Mouse (Mus musculus) adipocyte (in vitro differentiated cells): ENCODE measurements at regions not wholly inside any gene's neighbourhood (a gene's known extent, or its start where the extent isn't known, plus 50 kb on each side); places are given as distances from the start of the nearest gene placed in this dataset.

Source experiments
- DNase-seq: peaks from one replicate; pipeline ENCODE4 v3.0.0-alpha.2; 2016; ENCODE audit warnings: low spot score

GRCm38 (mm10) chr8:9152313-9152925 lies 462.1 kb upstream of the Arglu1 start:
- DNase-seq, result no peak

GRCm38 (mm10) chr8:9144362-9144761 lies 454.0 kb upstream of the Arglu1 start:
- DNase-seq, result no peak

- no peak for DNase-seq
Measured at GRCm38 (mm10) chr8:9139781-9140180, 449.5 kb upstream of the Arglu1 start.

GRCm38 (mm10) chr8:9139059-9139620 lies 448.8 kb upstream of the Arglu1 start:
- no peak for DNase-seq

GRCm38 (mm10) chr8:9133758-9134157 lies 443.4 kb upstream of the Arglu1 start:
- DNase-seq, result no peak

GRCm38 (mm10) chr8:9132612-9133218 lies 442.4 kb upstream of the Arglu1 start:
- DNase-seq, result no peak

GRCm38 (mm10) chr8:9131249-9131648 lies 440.9 kb upstream of the Arglu1 start:
- DNase-seq, result no peak

- no peak for DNase-seq
Measured at GRCm38 (mm10) chr8:9124503-9124902, 434.2 kb upstream of the Arglu1 start.

GRCm38 (mm10) chr8:9117809-9118737 lies 427.8 kb upstream of the Arglu1 start:
- no peak for DNase-seq

DNA sequence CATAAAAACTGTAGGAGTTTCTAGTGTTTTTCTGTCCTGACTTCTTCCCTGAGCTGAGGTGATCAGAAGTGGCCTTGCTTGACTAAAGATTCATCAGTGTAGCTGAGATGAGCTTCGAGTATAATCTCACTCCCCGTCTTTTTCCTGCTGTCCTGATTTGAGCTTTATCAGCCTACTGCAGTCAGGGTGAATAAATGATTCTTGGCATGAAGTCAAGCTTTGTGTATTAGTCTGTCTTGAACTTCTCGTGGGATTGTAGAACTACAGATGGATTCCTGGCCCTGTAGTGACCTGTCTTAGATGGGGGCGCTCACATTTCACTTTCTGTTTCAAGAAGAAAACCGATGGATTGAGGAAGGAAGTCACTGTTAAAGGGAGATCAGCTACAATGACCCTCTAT lies 405.7 kb upstream of the Arglu1 start:
- DNase-seq, result no peak

DNA sequence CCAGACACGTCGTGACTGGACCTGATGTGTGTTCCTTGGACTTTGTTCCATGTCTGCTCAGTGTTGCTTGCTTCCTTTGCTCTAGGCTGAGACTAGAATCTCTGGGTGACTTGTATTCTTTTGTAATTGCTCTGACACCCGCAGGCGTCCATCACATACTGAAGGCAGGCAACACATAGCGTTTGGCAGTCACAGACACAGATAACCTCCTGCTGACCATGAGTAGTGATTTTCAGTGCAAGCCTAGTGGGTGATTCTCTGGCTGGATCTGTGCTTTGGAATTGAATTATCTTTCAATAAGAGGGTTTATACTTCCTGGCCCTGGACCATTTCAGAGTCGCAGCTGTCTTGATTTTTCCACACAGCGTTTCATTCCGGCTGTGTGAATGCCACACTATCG lies 403.7 kb upstream of the Arglu1 start:
- DNase-seq, result no peak

DNA sequence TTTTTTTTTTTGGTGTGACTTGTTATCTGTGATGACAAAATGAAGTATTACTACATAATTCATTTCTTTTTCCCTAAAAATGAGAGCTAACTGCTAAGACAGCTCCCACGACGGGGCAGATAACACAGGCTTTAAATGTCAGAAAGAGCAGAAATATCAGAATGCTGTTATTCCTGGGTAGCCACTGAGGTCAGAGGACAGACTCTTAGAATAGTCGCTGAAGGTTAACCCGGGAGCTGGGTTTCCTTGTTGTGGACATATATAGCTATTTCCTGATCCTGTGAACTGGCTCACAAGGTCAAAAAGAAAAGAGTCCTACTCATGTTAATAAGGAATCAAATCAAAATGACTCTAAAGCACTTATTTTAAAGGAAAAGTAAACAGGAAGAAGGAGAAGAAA lies 403.0 kb upstream of the Arglu1 start:
- DNase-seq, result no peak

GRCm38 (mm10) chr8:9072724-9073123 lies 382.4 kb upstream of the Arglu1 start:
- DNase-seq, result no peak

DNA sequence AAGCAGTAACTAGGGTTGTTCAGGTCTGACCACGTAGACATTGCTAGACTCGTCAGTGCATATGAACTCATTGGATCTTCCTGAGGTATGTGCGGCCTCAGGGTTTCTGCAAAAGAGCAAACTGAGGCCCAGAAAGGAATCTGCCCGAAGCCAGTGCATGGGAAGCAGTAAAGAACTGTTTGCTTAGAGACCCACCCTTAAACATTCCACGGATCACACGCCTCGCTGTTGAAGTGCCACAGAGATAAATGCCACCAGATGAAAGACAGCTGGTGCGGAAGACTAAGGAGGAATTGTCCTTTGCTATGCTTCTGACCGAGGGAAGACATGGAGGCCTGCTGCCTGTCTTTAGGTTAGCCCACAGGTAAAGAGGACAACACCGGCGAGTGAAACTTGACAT lies 382.0 kb upstream of the Arglu1 start:
- no peak for DNase-seq

- DNase-seq, result no peak
Measured at GRCm38 (mm10) chr8:9070953-9071352, 380.6 kb upstream of the Arglu1 start.

DNA sequence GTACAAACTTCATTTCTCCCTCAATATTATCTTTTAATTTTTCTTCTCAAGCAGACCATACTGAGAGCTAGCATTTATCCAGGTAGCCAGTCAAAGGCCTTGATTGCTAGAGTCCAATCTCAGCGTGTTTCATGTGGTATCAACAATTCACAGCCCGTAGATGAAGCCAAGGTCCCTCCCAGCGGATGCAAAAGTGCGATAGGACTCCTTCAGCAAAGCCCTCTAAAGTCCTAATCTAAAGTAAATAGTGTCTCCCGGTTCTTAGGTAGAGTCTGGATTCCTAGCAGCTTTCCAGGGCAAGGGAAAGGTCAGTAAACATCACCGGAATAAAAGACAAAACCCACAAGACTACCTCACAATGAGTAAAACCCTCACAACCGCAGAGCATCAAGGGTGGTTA lies 379.5 kb upstream of the Arglu1 start:
- no peak for DNase-seq

GRCm38 (mm10) chr8:9067731-9068130 lies 377.4 kb upstream of the Arglu1 start:
- no peak for DNase-seq

DNA sequence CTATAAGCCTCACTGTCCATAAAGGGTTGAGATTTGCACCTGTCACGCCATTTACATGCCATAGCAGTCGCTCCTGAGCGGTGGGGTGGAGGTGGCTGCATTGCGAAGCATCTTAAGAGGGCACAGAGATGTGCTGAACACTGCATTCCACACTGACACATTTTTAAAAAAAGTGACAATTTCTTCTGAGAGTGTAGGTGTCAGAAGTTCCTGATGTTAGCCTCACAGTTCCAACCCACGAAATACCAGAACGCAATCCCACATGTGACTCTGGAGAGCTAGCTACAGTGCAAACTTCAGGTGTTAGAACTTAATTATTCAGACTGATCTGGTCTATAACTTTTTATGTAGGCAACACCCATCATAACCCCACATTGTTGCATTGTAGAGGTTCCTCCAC lies 369.8 kb upstream of the Arglu1 start:
- no peak for DNase-seq

DNA sequence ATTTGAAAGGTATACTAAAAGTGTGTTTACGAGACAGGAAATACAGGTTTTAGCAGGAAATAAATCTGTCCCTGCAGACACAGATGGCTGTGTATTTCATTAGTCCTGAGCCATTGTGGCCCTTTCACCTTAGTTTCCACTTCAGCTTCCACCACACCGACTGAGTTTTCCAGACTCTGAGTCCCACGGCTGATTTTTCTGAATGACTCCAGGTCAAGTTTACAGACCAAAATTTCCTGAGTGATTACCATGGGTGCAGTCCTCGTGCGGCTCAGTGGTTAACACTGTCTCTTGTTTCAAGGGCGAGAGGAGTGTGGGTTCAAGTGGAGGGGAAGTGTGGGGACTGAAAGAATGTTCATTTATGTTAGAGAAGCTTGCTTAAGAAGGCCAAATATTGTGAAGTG lies 365.1 kb upstream of the Arglu1 start:
- DNase-seq, result no peak

DNA sequence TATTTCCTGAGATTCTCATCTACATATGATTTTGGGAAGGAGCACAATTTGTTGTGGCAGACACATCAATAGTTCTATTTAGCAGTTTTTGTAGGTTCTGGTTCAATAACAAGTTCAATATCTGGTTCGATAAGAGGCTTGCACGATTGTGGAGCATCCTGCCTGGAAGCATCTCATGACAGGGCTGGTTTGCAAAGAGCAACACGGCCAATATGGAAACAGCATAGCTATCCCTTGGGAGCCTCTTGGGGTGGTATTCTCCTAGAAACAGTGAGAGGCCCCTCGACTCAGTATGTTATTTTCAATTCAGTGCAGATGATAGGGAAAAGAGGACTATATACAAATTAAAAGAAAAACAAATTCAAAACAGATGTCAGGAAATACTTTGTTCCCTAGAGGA lies 364.5 kb upstream of the Arglu1 start:
- DNase-seq, result no peak

- no peak for DNase-seq
Measured at GRCm38 (mm10) chr8:9051699-9052098, 361.4 kb upstream of the Arglu1 start.

- DNase-seq, result no peak
Measured at GRCm38 (mm10) chr8:9050740-9051475, 360.6 kb upstream of the Arglu1 start.
